Mouse (Mus musculus) embryo, embryonic 11.5 days (tissue): ENCODE measurements at regions not wholly inside any gene's neighbourhood (a gene's known extent, or its start where the extent isn't known, plus 50 kb on each side); places are given as distances from the start of the nearest gene placed in this dataset.
"Not testable (repeated sequence)": the region's sequence is repeated elsewhere in the genome, so short reads cannot be mapped to it uniquely, and the experiment has no call there.

ENCODE experiments used
- DNase-seq: peaks from one replicate; pipeline ENCODE4 v3.0.0-alpha.2; 2012; ENCODE audit warnings: low read depth, low spot score

GRCm38 (mm10) chr15:59734376-59734775 is 282.0 kb downstream of the 4933412E24Rik start:
- DNase-seq, result no peak

DNA sequence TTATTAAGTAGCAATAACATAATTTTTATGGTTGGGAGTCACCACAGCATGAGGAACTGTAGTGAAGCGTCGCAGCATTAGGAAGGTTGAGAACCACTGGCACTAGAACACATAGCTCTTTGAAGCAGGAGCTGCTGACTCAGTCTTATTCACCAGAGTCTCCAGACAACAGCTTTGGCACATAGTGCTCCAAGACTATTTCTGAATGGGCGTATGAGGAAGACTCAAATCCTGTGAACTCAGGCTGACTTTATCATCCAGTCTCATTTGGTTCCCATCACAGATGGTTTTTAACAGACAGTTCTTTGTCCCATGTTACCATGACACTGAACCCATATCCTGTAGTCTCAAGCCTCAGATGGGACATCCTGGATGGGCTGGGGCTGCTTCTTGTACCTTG is 282.5 kb downstream of the 4933412E24Rik start:
- no peak for DNase-seq

DNA sequence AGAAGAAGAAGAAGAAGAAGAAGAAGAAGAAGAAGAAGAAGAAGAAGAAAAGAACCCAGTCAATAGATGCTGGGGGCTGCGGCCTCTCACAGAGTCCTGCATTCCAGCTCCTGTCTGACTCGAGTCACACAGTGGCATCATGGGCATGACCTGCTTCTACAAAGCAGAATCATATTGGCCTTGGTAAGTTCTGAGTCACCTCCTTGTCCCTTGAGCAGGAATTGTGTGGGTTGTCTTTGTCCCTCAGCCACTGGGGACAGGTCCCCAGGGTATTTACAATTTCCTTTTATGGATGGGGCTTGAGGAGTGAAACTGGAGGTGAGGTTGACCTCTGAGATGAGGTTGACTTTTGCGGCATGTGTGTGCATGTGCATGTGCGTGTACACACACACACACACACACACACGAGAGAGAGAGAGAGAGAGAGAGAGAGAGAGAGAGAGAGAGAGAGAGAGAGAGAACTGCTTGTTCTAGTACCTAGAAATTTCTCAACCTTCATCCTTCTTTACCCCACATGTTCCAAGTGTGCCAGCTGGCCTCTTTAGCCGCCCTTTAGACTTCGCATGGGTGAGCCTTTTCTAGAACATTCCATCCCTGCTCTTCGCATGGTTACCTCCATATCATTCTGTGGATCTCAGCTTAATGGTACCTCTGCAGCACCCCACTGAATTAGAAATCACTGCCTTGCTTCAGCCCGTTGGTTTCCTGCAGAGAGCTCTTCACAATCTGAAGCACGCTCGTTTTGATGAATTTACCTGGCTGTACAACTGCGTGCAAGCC is 283.2 kb downstream of the 4933412E24Rik start:
- no peak for DNase-seq

- no peak for DNase-seq
Measured at GRCm38 (mm10) chr15:59731129-59731528, 285.3 kb downstream of the 4933412E24Rik start.

DNA sequence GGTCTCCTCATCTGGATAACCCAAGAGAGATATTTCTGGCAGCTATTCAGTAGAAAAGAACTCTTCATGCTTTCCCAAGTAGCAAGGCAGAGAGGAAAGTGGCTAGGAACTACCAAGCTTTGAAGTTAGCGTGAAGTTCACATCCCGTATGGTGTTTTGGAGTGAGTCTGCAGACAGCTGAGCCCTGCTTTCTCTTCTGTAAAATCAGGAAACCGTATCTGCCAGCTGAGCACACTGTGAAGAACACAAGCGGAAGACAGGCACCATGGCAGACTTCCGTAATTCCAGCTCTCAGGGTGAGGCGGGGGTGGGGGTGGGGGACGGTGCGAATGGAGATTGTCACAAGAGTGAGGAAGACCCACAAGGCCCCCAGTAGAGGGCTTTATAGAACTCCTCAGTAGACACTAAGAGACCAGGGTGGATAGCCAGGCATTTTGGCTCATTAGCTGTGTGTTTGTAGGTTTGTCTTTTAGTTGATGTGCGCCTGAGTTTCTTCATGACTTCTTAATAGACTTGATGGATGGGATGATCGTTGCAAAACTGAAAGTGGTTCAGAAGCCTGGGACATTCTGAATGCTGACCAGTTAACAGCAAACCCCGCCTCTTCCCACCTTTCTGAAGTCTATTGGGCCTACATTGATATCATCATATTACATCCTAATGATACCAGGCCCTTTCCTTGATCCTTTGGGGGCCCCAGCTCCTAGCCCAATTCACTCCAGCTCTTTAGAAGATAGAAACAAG is 287.4 kb downstream of the 4933412E24Rik start:
- no peak for DNase-seq

DNA sequence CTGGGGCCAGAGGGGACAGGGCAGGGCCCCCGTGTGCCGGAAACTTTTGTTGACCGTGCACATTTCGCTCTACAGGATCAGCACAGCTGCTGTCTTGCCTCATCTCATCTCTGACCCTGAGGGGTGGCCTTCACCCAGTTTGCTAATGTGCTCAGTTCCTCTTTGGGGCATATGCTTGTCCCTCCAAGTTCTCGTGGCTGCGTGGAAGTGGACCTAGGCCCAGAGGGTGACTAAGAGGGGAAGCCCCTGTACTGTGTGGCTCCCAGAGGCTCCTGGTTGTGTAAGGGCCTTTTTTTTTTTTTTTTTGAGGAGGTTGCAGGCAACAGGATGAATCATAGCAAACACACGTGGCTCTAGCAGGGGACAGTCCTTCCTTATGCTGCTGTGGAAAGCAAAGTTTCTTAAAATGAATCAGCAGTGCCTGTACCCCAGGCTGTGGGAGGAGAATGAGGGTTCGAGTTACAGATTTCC is 288.2 kb downstream of the 4933412E24Rik start:
- no peak for DNase-seq

DNA sequence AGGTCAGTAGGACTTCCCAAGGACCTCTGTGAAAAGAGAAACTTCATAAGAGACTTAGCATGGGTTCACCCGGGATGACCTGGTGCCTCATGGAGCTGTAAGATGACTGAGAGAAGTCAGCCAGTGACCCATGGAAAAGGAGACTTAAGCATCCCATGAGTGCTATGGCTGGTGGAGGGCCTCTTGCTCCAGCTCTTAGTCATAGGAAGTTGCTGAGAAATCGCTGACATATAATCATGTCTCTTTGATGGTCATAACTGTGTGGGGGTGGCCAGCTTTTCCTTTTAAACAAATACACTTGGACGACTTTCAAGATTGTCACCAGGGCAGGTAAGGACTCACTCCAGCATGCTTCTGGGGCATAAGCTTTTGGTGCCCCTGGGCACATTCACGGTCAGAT is 290.5 kb downstream of the 4933412E24Rik start:
- DNase-seq, result no peak

GRCm38 (mm10) chr15:59722661-59723413 is 293.6 kb downstream of the 4933412E24Rik start:
- DNase-seq, result no peak

- DNase-seq, result no peak
Measured at GRCm38 (mm10) chr15:59721420-59721819, 295.0 kb downstream of the 4933412E24Rik start.

DNA sequence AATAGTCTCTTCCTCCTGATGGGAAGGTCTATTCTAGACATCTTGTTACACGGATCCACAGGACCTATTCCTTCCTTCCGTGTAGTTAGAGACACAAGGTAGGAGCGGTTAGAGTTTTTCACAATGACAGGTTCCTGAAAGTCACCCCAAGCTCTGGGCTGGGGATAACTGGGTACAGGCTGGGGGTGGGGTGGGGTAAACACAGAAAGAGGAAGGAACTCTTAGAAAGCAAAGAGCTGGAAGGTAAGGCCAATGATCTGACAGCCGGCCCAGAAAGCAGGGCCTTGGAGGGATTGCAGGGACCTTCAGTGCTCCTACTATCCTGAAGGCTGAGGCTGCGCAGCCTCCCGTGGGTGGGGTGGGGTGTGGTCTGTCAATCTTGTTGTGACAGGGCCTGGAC is 295.4 kb downstream of the 4933412E24Rik start:
- DNase-seq, result no peak

DNA sequence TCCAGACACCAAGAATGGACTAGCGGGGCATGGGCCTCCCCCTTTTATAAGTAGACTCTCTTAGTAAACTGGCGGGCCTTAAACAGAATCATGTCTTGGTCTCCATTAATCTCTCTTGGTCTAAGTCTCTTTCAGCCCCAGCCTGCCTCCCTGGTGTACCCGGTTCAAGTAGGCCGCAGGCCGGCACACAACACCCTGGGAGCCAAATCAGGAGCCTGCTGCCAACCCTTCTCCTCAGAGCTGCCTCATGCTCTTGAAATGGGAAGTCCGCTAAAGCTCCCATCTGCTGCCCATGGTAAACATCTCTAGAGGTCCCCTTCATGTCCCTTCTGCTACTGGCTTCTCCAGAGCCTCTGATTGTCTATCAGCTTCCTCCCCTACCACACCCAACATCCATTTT is 296.3 kb downstream of the 4933412E24Rik start:
- DNase-seq, result no peak

DNA sequence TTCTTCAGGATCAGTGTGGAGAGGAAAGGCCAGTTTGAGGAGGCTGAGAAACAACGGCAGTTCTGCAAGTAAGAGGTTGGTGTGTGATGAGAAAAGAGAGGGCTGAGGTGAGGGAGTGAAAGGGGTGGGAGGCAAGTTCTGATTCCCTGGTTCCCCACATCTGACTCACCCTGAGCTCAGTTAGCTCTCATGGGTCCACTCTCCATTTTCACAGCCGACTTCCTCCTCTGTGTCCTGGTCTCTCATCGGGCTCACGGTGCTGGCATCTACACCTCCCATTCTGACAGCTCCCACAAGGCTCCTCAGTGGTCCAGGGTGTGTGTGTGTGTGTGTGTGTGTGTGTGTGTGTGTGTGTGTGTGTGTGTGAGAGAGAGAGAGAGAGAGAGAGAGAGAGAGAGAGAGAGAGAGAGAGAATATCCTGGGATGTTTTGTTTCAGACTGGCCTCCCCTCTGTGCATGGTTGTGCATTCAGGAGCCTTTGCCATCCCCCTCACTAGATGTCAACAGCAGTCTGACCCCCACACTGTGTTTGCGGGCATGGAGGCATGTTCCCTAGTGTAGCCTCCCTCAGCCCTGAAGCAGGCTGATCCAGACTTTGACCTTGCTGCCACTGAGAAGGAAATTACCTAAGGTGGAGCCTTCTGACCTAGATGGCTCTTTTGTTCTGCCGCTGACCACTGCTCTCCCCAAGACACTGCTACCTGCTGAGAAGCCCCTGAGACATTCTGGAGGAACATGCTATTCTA is 296.9 kb downstream of the 4933412E24Rik start:
- not testable (repeated sequence) for DNase-seq

GRCm38 (mm10) chr15:59716872-59717271 is 299.5 kb downstream of the 4933412E24Rik start:
- DNase-seq, result no peak

GRCm38 (mm10) chr15:59715951-59716350 is 300.5 kb downstream of the 4933412E24Rik start:
- DNase-seq, result no peak

- DNase-seq, result peak; percentile 17
Measured at GRCm38 (mm10) chr15:59713965-59714739, 302.3 kb downstream of the 4933412E24Rik start.

DNA sequence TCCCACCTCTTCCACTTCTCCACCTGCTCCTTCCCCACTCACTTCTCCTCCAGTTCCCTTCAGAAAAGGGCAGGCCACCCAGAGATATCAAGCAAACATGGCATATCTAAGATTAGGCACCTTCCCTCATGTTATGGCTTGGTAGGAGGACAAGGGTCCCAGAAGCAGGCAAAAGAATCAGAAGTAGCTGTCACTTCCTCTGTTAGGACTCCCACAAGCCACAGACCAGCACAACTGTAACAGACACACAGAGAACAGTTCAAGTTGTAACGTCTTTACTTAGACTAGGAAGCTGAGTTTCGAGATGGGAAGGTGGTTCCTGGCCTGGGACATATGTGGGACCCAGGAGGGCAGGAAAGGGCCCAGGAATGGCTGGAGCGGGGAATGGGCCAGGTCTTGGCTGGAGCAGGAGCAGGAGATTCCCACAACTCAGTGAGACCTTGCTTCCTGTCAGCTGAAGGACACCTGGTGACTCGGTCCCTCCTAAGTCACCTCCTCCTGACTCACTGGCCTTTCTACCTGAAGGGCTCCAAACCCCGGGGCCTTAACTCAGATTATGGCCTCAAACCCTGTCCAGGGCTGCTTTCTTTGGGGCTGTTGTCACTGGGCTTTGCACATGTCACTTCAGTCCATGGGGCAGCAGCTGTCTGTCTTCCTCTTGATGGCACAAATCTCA is 304.2 kb downstream of the 4933412E24Rik start:
- no peak for DNase-seq

GRCm38 (mm10) chr15:59709925-59710324 is 306.5 kb downstream of the 4933412E24Rik start:
- DNase-seq, result no peak

GRCm38 (mm10) chr15:59708402-59708801 is 308.0 kb downstream of the 4933412E24Rik start:
- DNase-seq, result no peak

- DNase-seq, result no peak
Measured at GRCm38 (mm10) chr15:59707081-59707480, 309.3 kb downstream of the 4933412E24Rik start.
